Mouse (Mus musculus) heart, adult 18-20 months (tissue): Measurements from ENCODE around the gene Fryl. TPM values are rescaled to one million over a fixed set of nuclear protein-coding genes. Genes with fewer than 3 reads are reported as not detected.

Experiments used
- DNase-seq, 2 experiments: peaks; one replicate each; pipeline ENCODE4 v3.0.0; 2021 to 2022; ENCODE audit warnings: mixed read lengths in 1 of 2
- total RNA-seq, 2 experiments: library from RNA; stranded (reverse); gene quantifications; 2 replicates each; pipeline ENCODE4 v1.2.3; 2021

Fryl gene
- total RNA-seq, 2 experiments from 2014 or later: 28.8 to 40.5 TPM

GRCm38 (mm10) chr5:73193627-73194026 is 62.8 kb downstream of the Fryl start:
- DNase-seq: peak in 1 of 2 experiments; percentile 12

GRCm38 (mm10) chr5:73192870-73193576 is 63.4 kb downstream of the Fryl start:
- DNase-seq: no peak

- peak; percentile 36 to 48 for DNase-seq
These were observed 64.7 kb downstream of the Fryl start for GRCm38 (mm10) chr5:73191765-73192164.

GRCm38 (mm10) chr5:73190164-73190563 is 66.3 kb downstream of the Fryl start:
- no peak for DNase-seq

GRCm38 (mm10) chr5:73189443-73190160 is 66.8 kb downstream of the Fryl start:
- DNase-seq: no peak

- no peak for DNase-seq
These were observed 67.8 kb downstream of the Fryl start for GRCm38 (mm10) chr5:73188576-73188975.

GRCm38 (mm10) chr5:73188164-73188563 is 68.3 kb downstream of the Fryl start:
- no peak for DNase-seq

- no peak for DNase-seq
These were observed 69.5 kb downstream of the Fryl start for GRCm38 (mm10) chr5:73186912-73187311.

- DNase-seq: no peak
These were observed 71.0 kb downstream of the Fryl start for GRCm38 (mm10) chr5:73185424-73185823.

GRCm38 (mm10) chr5:73182701-73183447 is 73.5 kb downstream of the Fryl start:
- DNase-seq: no peak

GRCm38 (mm10) chr5:73182191-73182590 is 74.2 kb downstream of the Fryl start:
- DNase-seq: no peak

- DNase-seq: no peak
These were observed 80.1 kb downstream of the Fryl start for GRCm38 (mm10) chr5:73176294-73176693.

GRCm38 (mm10) chr5:73175377-73176147 is 80.9 kb downstream of the Fryl start:
- no peak for DNase-seq

GRCm38 (mm10) chr5:73171876-73172480 is 84.4 kb downstream of the Fryl start:
- no peak for DNase-seq

GRCm38 (mm10) chr5:73171203-73171602 is 85.2 kb downstream of the Fryl start:
- no peak for DNase-seq

GRCm38 (mm10) chr5:73168769-73169272 is 87.6 kb downstream of the Fryl start:
- peak; percentile 35 to 44 for DNase-seq

- DNase-seq: peak; percentile 24 to 45
These were observed 88.2 kb downstream of the Fryl start for GRCm38 (mm10) chr5:73167976-73168768.

GRCm38 (mm10) chr5:73163970-73164369 is 92.4 kb downstream of the Fryl start:
- DNase-seq: no peak

- DNase-seq: peak in 1 of 2 experiments; percentile 31
These were observed 93.9 kb downstream of the Fryl start for GRCm38 (mm10) chr5:73162492-73162891.

GRCm38 (mm10) chr5:73160440-73160839 is 96.0 kb downstream of the Fryl start:
- DNase-seq: no peak

- no peak for DNase-seq
These were observed 98.9 kb downstream of the Fryl start for GRCm38 (mm10) chr5:73157502-73157901.
